Mouse (Mus musculus) retina, embryonic 14.5 days (tissue): ENCODE data around the gene Scn1b.

ENCODE experiments used
- DNase-seq: peaks from one replicate; pipeline ENCODE4 v3.0.0-alpha.2; 2015; ENCODE audit warnings: low spot score

Gene Scn1b

GRCm38 (mm10) chr7:31149751-31150565, 23.2 kb upstream of the Scn1b start:
- peak; percentile 56 for DNase-seq

- DNase-seq, result no peak
Measured at GRCm38 (mm10) chr7:31149271-31149670, 22.5 kb upstream of the Scn1b start.

- DNase-seq, result peak; percentile 79
Measured at GRCm38 (mm10) chr7:31148756-31149155, 22.0 kb upstream of the Scn1b start.

GRCm38 (mm10) chr7:31148086-31148485, 21.3 kb upstream of the Scn1b start:
- DNase-seq, result no peak

- DNase-seq, result no peak
Measured at GRCm38 (mm10) chr7:31145596-31146160, 18.9 kb upstream of the Scn1b start.

- no peak for DNase-seq
Measured at GRCm38 (mm10) chr7:31144886-31145285, 18.1 kb upstream of the Scn1b start.

- no peak for DNase-seq
Measured at GRCm38 (mm10) chr7:31140941-31141340, 14.1 kb upstream of the Scn1b start.

GRCm38 (mm10) chr7:31140302-31140701, 13.5 kb upstream of the Scn1b start:
- no peak for DNase-seq

- peak; percentile 72 for DNase-seq
Measured at GRCm38 (mm10) chr7:31139765-31140164, 13.0 kb upstream of the Scn1b start.

GRCm38 (mm10) chr7:31135717-31136116, 8.9 kb upstream of the Scn1b start:
- no peak for DNase-seq

GRCm38 (mm10) chr7:31131866-31132265, 5.1 kb upstream of the Scn1b start:
- DNase-seq, result no peak

- DNase-seq, result peak; percentile 80
Measured at GRCm38 (mm10) chr7:31130841-31131240, 4.0 kb upstream of the Scn1b start.

GRCm38 (mm10) chr7:31130197-31130596, 3.4 kb upstream of the Scn1b start:
- no peak for DNase-seq

- DNase-seq, result no peak
Measured at GRCm38 (mm10) chr7:31128157-31128705, 1.4 kb upstream of the Scn1b start.

- DNase-seq, result no peak
Measured at GRCm38 (mm10) chr7:31126211-31126751, 522 bp downstream of the Scn1b start.

- DNase-seq, result no peak
Measured at GRCm38 (mm10) chr7:31125116-31125515, 1.7 kb downstream of the Scn1b start.

- DNase-seq, result no peak
Measured at GRCm38 (mm10) chr7:31124381-31124780, 2.4 kb downstream of the Scn1b start.

- no peak for DNase-seq
Measured at GRCm38 (mm10) chr7:31123697-31124096, 3.1 kb downstream of the Scn1b start.

GRCm38 (mm10) chr7:31122641-31123631, 3.9 kb downstream of the Scn1b start:
- DNase-seq, result no peak

- no peak for DNase-seq
Measured at GRCm38 (mm10) chr7:31119556-31119955, 7.2 kb downstream of the Scn1b start.

- DNase-seq, result no peak
Measured at GRCm38 (mm10) chr7:31118486-31118885, 8.3 kb downstream of the Scn1b start.

- DNase-seq, result no peak
Measured at GRCm38 (mm10) chr7:31117465-31117864, 9.3 kb downstream of the Scn1b start.
